Mouse (Mus musculus) limb, embryonic 11.5 days (tissue): ENCODE measurements around the gene Tomm20l. TPM values are rescaled to one million over a fixed set of nuclear protein-coding genes. Genes with fewer than 3 reads are reported as not detected.

Experiments used
- ATAC-seq: fragments of 200-750 bp; cut with Nextera tagmentation; 2 replicates; pipeline ENCODE4 v1.8.0; 2017; ENCODE audit warnings: low read depth; ENCODE audit not compliant: insufficient number of reproducible peaks, low FRiP score, low TSS enrichment
- DNase-seq: peaks from one replicate; pipeline ENCODE4 v3.0.0-alpha.2; 2015; ENCODE audit warnings: low spot score
- H3K27ac ChIP-seq: fragments of 300-500 bp; sonication (generic); replicated peaks from 2 replicates; pipeline ENCODE4 v1.5.1; 2014; ENCODE audit warnings: low read depth, mild to moderate bottlenecking, low read length
- H3K27me3 ChIP-seq: fragments of 300-500 bp; sonication (generic); 2 replicates; pipeline ENCODE4 v1.6.1; 2014; ENCODE audit warnings: mild to moderate bottlenecking, low read length, mixed read lengths; ENCODE audit not compliant: control insufficient read depth, insufficient read depth
- H3K36me3 ChIP-seq: fragments of 300-500 bp; sonication (generic); 2 replicates; pipeline ENCODE4 v1.6.1; 2014; ENCODE audit warnings: mild to moderate bottlenecking, low read length, moderate library complexity, mixed read lengths; ENCODE audit not compliant: control insufficient read depth, insufficient read depth
- H3K4me1 ChIP-seq: fragments of 300-500 bp; sonication (generic); 2 replicates; pipeline ENCODE4 v1.6.1; 2014; ENCODE audit warnings: low read length, mixed read lengths; ENCODE audit not compliant: control insufficient read depth, insufficient read depth
- H3K4me2 ChIP-seq: fragments of 300-500 bp; sonication (generic); 2 replicates; pipeline ENCODE4 v1.6.1; 2014; ENCODE audit warnings: low read depth, mild to moderate bottlenecking, moderate library complexity; ENCODE audit not compliant: severe bottlenecking
- H3K4me3 ChIP-seq: fragments of 300-500 bp; sonication (generic); 2 replicates; pipeline ENCODE4 v1.5.1; 2014; ENCODE audit warnings: low read depth, low read length
- H3K9ac ChIP-seq: fragments of 300-500 bp; sonication (generic); 2 replicates; pipeline ENCODE4 v1.6.1; 2014; ENCODE audit warnings: mild to moderate bottlenecking, low read length
- H3K9me3 ChIP-seq: fragments of 300-500 bp; sonication (generic); 2 replicates; pipeline ENCODE4 v1.6.1; 2016; ENCODE audit warnings: low read length; ENCODE audit not compliant: control insufficient read depth
- WGBS: fragments of 180-500 bp; shearing (Covaris S2); extraction: QIAGEN DNeasy Blood & Tissue Kit; methylation state at CpG from one replicate; pipeline ENCODE4 v1.1.7; 2014; 5-methylcytosine and 5-hydroxymethylcytosine counted together
- polyA plus RNA-seq: library from polyadenylated mRNA; unstranded; fragments of >200 nt; fragmentation: Nextera tagmentation; extraction: Ambion mirVana; gene quantifications from 2 replicates; pipeline ENCODE4 v1.2.1, GENCODE M21; 2014

Gene Tomm20l
- polyA plus RNA-seq, 1 experiment from 2014 or later: 0.29 TPM

- ATAC-seq: no peak
- no peak overlapping the region for H3K4me3 ChIP-seq
Measured at GRCm38 (mm10) chr12:71113675-71114288, 2.6 kb downstream of the Tomm20l start.

GRCm38 (mm10) chr12:71116411-71116810 is 5.2 kb downstream of the Tomm20l start:
- H3K36me3 ChIP-seq: no peaks in the 10 kb centered on the region
- H3K4me3 ChIP-seq: no peak overlapping the region
- WGBS: 83% methylated on average over 5 of the region's 5 CpGs
- no peak for ATAC-seq
- H3K4me2 ChIP-seq: no peak overlapping the region
- no peak overlapping the region for H3K27ac ChIP-seq
- no peaks in the 10 kb centered on the region for H3K27me3 ChIP-seq
- no peak overlapping the region for H3K9ac ChIP-seq
- H3K9me3 ChIP-seq: no peaks in the 10 kb centered on the region
- DNase-seq: no peak
- H3K4me1 ChIP-seq: no peaks in the 10 kb centered on the region

More at GRCm38 (mm10) chr12:71113675-71114288, 2.6 kb downstream of the Tomm20l start:
- H3K4me1 ChIP-seq: no peaks in the 10 kb centered on the region
- 34% methylated on average over 12 of the region's 12 CpGs for WGBS
- DNase-seq: peak; percentile 44
- no peaks in the 10 kb centered on the region for H3K27me3 ChIP-seq
- H3K4me2 ChIP-seq: no peak overlapping the region
- no peak overlapping the region for H3K9ac ChIP-seq
- no peaks in the 10 kb centered on the region for H3K9me3 ChIP-seq
- no peak overlapping the region for H3K27ac ChIP-seq
- H3K36me3 ChIP-seq: no peaks in the 10 kb centered on the region

- WGBS: 91% methylated on average over 10 of the region's 10 CpGs
- Histone ChIP-seq H3K4me3 (no peak overlapping the region), H3K27me3 (no peaks in the 10 kb centered on the region), H3K4me2 (no peak overlapping the region), H3K4me1 (no peaks in the 10 kb centered on the region), H3K9ac (no peak overlapping the region), H3K36me3 (peaks cover 12% of the 10 kb centered on the region; the same call in 1 of the 2 replicates), H3K27ac (no peak overlapping the region), H3K9me3 (no peaks in the 10 kb centered on the region)
- DNase-seq: no peak
- no peak for ATAC-seq
Measured at GRCm38 (mm10) chr12:71122731-71123130, 11.5 kb downstream of the Tomm20l start.

GRCm38 (mm10) chr12:71123286-71123685 is 12.1 kb downstream of the Tomm20l start:
- Histone ChIP-seq H3K4me2 (no peak overlapping the region), H3K9me3 (no peaks in the 10 kb centered on the region), H3K27me3 (no peaks in the 10 kb centered on the region), H3K9ac (no peak overlapping the region), H3K4me1 (no peaks in the 10 kb centered on the region), H3K4me3 (no peak overlapping the region), H3K36me3 (peaks cover 12% of the 10 kb centered on the region; the same call in 1 of the 2 replicates), H3K27ac (no peak overlapping the region)
- WGBS: 91% methylated on average over 9 of the region's 9 CpGs
- ATAC-seq (no peak), DNase-seq (no peak)

GRCm38 (mm10) chr12:71135581-71135980 is 24.4 kb downstream of the Tomm20l start:
- Histone ChIP-seq H3K9me3 (no peaks in the 10 kb centered on the region), H3K27me3 (no peaks in the 10 kb centered on the region), H3K4me3 (peak overlapping the region; percentile 58; the same call in 1 of the 2 replicates), H3K4me1 (no peaks in the 10 kb centered on the region), H3K4me2 (peak overlapping the region; percentile 64; the same call in 1 of the 2 replicates), H3K27ac (no peak overlapping the region), H3K36me3 (peaks cover 12% of the 10 kb centered on the region), H3K9ac (no peak overlapping the region)
- no peak for DNase-seq
- ATAC-seq: no peak
- WGBS: 27% methylated on average over 5 of the region's 5 CpGs

- Histone ChIP-seq H3K4me2 (peak within 1 kb of the TSS; percentile 64), H3K36me3 (peaks cover 17% of the 10 kb centered on the region), H3K9me3 (no peaks in the 10 kb centered on the region), H3K4me3 (peak within 1 kb of the TSS; percentile 58), H3K9ac (peak within 1 kb of the TSS; percentile 63), H3K27me3 (no peaks in the 10 kb centered on the region), H3K27ac (peak within 1 kb of the TSS; percentile 43; the same call in 1 of the 2 replicates), H3K4me1 (no peaks in the 10 kb centered on the region)
- DNase-seq (peak; percentile 86), ATAC-seq (peak; percentile 91)
- WGBS: under 1% methylated on average over 52 of the region's 52 CpGs
Measured at GRCm38 (mm10) chr12:71136130-71136973, 25.1 kb downstream of the Tomm20l start, which contains the start of the genes Timm9 and 2700049A03Rik. Timm9 (minus strand) TSS chr12:71136684. 2700049A03Rik (plus strand) TSS chr12:71136848.

- Histone ChIP-seq H3K4me3 (peak overlapping the region; percentile 58), H3K9ac (peak overlapping the region; percentile 63), H3K4me2 (peak overlapping the region; percentile 64), H3K36me3 (peaks cover 15% of the 10 kb centered on the region), H3K27me3 (no peaks in the 10 kb centered on the region), H3K9me3 (no peaks in the 10 kb centered on the region), H3K4me1 (no peaks in the 10 kb centered on the region), H3K27ac (peak overlapping the region; percentile 43; the same call in 1 of the 2 replicates)
- DNase-seq (peak; percentile 94), ATAC-seq (peak; percentile 80; the same call in 1 of the 2 replicates)
- under 1% methylated on average over 30 of the region's 30 CpGs for WGBS
Measured at GRCm38 (mm10) chr12:71136974-71137491, 25.8 kb downstream of the Tomm20l start.

- Histone ChIP-seq H3K4me3 (peak overlapping the region; percentile 58), H3K9ac (peak overlapping the region; percentile 62), H3K9me3 (no peaks in the 10 kb centered on the region), H3K36me3 (peaks cover 12% of the 10 kb centered on the region), H3K4me2 (peak overlapping the region; percentile 64), H3K27ac (no peak overlapping the region), H3K4me1 (no peaks in the 10 kb centered on the region), H3K27me3 (no peaks in the 10 kb centered on the region)
- WGBS: 6% methylated on average over 11 of the region's 11 CpGs
- DNase-seq (no peak), ATAC-seq (no peak)
Measured at GRCm38 (mm10) chr12:71137686-71138085, 26.5 kb downstream of the Tomm20l start.
